Mouse (Mus musculus) gastrocnemius, postnatal 14 days (tissue): ENCODE measurements around the gene Ugt2b35. TPM values are rescaled to one million over a fixed set of nuclear protein-coding genes. Genes with fewer than 3 reads are reported as not detected.
"Not testable (repeated sequence)": the region's sequence is repeated elsewhere in the genome, so short reads cannot be mapped to it uniquely, and the experiment has no call there.

Experiments used
- DNase-seq: peaks from one replicate; pipeline ENCODE4 v3.0.0; 2021; ENCODE audit warnings: mixed read lengths
- intact Hi-C: fragments of 180-260 bp; cut with DNase I; formaldehyde crosslinking; loops from one replicate; pipeline ENCODE4 v1.15.1; 2025; ENCODE audit warnings: low total_unique reads
- long read RNA-seq, 2 experiments: library from polyadenylated mRNA; stranded (forward); transcript quantifications; one replicate each; pipeline ENCODE4 v2.0.0; 2021
- total RNA-seq, 2 experiments: library from RNA; stranded (reverse); gene quantifications; 2 replicates each; pipeline ENCODE4 v1.2.3; 2021

Gene Ugt2b35
- total RNA-seq: not detected
- long read RNA-seq, experiment 1: 0 reads
- long read RNA-seq, experiment 2: 0 reads

DNA sequence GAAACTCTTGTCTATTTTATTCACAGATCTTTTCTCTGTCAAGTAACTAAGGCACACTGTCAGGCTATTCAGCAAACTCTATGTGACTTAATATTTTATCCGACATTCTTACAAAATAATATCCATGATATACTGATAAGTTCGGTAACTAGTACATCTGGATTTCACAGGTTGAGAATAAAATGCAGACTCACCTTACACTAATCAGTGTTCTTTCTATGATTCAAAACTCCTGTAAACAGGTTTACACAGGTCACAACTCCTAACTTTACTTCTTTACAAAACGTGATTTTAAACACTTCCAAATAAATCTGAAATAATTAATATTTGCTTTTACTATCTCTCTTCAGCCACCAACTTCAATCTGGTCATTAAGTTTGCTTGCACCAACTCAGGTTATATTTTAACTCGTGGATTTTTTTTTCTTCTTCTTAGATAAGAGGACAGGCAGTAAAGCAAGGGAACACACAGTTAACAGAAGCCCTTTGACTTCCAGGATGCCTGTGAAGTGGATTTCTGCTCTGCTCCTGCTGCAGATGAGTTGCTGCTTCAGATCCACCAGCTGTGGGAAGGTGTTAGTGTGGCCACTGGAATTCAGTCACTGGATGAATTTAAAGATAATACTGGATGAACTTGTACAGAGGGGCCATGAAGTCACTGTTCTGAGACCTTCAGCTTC lies at the start of gene Ugt2b35:
Gene Ugt2b35, plus strand, starts transcription at position 466 of the 679 bp plus-strand sequence.
- no peak for DNase-seq
- intact Hi-C loops: no loop called here

GRCm38 (mm10) chr5:86960504-86960903 lies 40.2 kb upstream of the Ugt2b35 start:
- intact Hi-C loops: no loop called here

DNA sequence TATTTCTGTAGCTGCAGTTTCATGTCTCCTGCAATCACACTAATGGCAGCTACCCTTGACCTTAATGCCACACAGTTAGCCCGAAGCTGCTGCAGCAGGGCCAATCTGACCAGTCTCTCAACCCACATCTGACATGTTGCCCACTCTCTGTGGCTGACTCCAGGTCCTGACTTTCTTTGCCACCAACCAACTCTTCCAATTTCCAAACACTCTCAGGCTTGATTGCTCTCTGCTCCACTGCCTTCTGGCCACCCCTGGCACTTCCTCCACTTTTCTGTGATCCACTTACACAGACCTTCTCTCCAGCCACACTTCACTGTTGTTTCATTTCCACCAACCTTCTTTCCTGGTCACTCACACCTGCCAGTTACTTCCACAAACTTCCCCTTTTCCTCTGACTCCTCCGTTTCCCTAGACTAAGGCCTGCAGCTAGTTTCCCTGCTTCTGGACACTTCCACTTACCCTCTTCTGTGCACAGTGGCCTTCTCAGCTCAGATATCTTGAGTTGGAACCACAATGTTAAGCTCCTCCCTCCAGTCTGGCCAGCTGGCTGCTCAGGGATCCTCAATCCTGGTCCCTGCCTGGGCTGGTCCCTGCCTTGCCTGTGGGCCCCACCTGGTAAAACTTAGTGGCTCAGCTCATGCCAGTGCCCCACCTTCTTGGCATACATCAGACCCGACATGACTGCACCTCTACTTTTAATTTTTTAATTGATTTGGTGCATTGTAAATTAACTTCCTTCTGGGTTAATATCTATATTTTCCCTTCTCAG lies 38.9 kb upstream of the Ugt2b35 start:
- intact Hi-C loops: no loop called here
- no peak for DNase-seq

More at GRCm38 (mm10) chr5:86960504-86960903, 40.2 kb upstream of the Ugt2b35 start:
- no peak for DNase-seq

- DNase-seq, intact Hi-C loops: not testable (repeated sequence)
Observed at GRCm38 (mm10) chr5:86962849-86963248, 37.8 kb upstream of the Ugt2b35 start.

GRCm38 (mm10) chr5:86967271-86967670 lies 33.4 kb upstream of the Ugt2b35 start:
- intact Hi-C loops, DNase-seq: not testable (repeated sequence)

- no peak for DNase-seq
- intact Hi-C loops: no loop called here
Observed at GRCm38 (mm10) chr5:87004735-87005134, 4.1 kb downstream of the Ugt2b35 start.

DNA sequence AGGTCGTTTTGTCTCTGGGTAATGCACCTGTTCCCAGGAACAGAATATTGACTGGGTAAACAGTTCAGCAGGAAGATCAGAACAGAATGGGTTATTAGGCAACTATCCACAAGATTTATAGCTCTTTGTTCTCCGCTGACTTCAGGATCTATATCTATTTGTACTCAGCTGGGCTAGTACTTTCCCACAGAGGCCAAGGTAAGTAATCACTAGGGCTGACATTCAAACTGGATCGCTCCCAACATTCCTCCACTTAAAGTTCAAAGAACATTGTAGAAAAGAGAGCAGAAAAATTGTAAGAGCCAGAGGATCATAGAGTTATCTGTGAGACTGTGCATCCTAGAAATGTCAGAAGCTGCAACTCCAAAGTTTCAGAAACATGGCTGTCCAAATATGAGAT lies 14.8 kb downstream of the Ugt2b35 start:
- intact Hi-C loops: no loop called here
- DNase-seq: no peak

DNA sequence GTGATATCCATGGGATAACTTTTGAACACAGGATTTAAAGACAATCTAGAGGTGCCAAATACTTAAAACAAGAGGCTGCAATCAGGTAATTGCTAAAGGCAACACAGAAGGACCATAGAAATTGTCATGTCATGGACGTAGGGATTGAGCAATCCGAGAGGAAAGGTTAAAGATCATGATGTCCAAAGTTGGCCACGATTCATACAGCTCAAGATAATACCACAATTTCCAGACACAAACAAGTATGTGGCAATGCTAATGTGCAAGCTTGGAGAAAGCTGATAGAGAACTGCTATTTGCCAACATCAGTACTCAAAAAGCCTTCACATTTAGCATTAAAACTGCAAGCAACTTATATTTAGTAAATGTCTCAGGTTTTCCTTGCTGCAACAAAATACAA lies 26.7 kb downstream of the Ugt2b35 start:
- no peak for DNase-seq
- intact Hi-C loops: no loop called here

DNA sequence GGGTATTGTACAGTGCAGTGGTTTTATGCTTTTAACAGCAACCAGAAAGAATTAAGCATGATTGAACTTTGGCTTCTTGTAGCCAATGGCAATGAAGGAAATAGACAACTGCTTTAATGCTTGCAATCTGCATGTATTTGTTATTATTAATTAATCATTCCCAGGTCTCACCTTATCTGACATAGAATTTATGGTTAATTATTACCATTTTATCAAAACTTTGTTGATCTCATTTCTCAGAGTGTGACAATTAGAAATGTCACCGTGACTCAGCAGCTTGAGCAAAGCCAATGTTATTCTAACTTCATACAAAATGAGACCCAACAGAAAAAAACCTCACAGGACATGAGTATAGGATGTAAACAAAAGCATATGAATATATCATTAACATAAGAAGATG lies 30.0 kb downstream of the Ugt2b35 start:
- no peak for DNase-seq
- intact Hi-C loops: no loop called here

Other genes starting within 250 kb of the Ugt2b35 start
- gene Ythdc1, start 196.6 kb upstream of the Ugt2b35 start, total RNA-seq: 10 to 100 TPM; 22.6 to 24.9 TPM
- gene Ugt2b34, start 93.9 kb upstream of the Ugt2b35 start, total RNA-seq: not detected
- not detected for gene Ugt2b1, start 74.3 kb upstream of the Ugt2b35 start, total RNA-seq
- not detected for gene Ugt2b36, start 91.7 kb downstream of the Ugt2b35 start, total RNA-seq
- not detected for gene Ugt2b5, start 139.5 kb downstream of the Ugt2b35 start, total RNA-seq